Mouse (Mus musculus) adrenal gland, postnatal 10 days (tissue): ENCODE data around the gene BC055324. TPM values are rescaled to one million over a fixed set of nuclear protein-coding genes. Genes with fewer than 3 reads are reported as not detected.

Source experiments
- total RNA-seq, 2 experiments: library from RNA; stranded (reverse); gene quantifications; 2 replicates each; pipeline ENCODE4 v1.2.3; 2021

BC055324 gene
- total RNA-seq, 2 experiments from 2014 or later: 3.2 to 4.0 TPM

Other genes with a start within 250 kb of the BC055324 start
- 10 to 100 TPM; 16.8 to 21.9 TPM for gene Kifap3, start 215.2 kb downstream of the BC055324 start, total RNA-seq
- gene Scyl3, start 65.7 kb downstream of the BC055324 start, total RNA-seq: 10 to 100 TPM; 17.4 to 18.7 TPM
- gene Mettl18, start 93 bp upstream of the BC055324 start, total RNA-seq: 1 to 10 TPM; 3.2 to 4.5 TPM
- gene Sele, start 53.4 kb upstream of the BC055324 start, total RNA-seq: 1 to 10 TPM; 1.6 to 1.7 TPM
- 1 to 10 TPM; 6.4 to 9.6 TPM for gene Sell, start 67.2 kb upstream of the BC055324 start, total RNA-seq
- 1 to 10 TPM; 1.4 to 2.0 TPM for gene Selp, start 120.5 kb upstream of the BC055324 start, total RNA-seq
- gene F5, start 157.0 kb upstream of the BC055324 start, total RNA-seq: 10 to 100 TPM; 25.2 to 49.6 TPM